Mouse (Mus musculus): ENCODE data around the gene Tbc1d16. TPM values are rescaled to one million over a fixed set of nuclear protein-coding genes. Genes with fewer than 3 reads are reported as not detected.

The Tbc1d16 gene
- polyA plus RNA-seq, 1 experiment from 2014 or later = 37.9 TPM

DNA sequence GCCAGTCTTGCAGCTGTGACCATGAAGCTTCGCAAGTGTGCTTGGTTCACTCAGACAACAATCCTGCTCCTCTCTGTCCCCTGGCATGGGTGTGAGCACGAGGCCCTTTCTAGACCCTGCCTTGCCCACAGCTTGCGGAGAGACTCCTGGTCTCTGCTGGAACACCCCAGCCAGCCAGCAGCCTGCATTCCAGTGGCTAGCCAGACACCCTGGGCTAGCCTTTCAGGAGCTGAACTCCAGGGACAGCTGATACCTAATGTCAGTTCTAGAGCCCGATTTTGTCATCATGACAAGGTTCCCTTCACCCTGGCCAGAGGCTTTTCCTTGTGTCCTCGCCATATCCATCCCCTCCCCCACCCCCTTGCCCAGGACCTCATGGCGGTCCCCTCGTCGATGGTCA lies 81.1 kb downstream of the Tbc1d16 start:
- Histone ChIP-seq H3K9me3 (ENCODE audit: control insufficient read depth, low read length) (no peaks in the 10 kb centered on the region), H3K27ac (ENCODE audit: low read depth, low read length) (no peak overlapping the region), H3K36me3 (ENCODE audit: control insufficient read depth, insufficient read depth, low read length) (peaks cover 9% of the 10 kb centered on the region), H3K4me3 (ENCODE audit: low read depth, low read length) (no peak overlapping the region), H3K4me1 (ENCODE audit: control insufficient read depth, insufficient read depth, low read length) (peaks cover 10% of the 10 kb centered on the region; the same call in 1 of the 2 replicates), H3K4me2 (ENCODE audit: low read depth, low read length) (no peak overlapping the region), H3K27me3 (ENCODE audit: control insufficient read depth, insufficient read depth, low read length) (no peaks in the 10 kb centered on the region), H3K9ac (replicated peaks; ENCODE audit: low read depth, low read length) (no peak overlapping the region)
- 88% methylated on average over 8 of the region's 8 CpGs for WGBS
- no peak for ATAC-seq (ENCODE audit: low read depth)

DNA sequence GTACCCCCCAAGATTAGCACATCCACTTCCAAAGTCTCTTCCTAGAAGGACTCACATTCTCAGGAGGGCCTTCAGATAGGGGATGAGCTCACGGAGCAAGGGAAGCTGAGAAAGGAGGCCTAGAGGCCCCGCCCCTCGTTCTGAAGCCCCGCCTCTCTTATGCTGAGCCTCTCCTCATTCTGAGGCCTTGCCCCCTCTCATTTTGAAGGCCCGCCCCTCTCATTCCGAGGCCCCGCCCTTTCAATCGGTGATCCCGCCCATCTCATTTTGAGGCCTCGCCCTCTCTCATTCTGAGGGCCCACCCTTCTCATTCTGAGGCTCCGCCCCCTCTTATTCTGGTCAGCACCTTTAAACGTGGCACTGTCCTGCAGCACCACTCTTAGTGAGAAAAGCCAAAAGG lies 82.2 kb downstream of the Tbc1d16 start:
- H3K9ac ChIP-seq (replicated peaks; ENCODE audit: low read depth, low read length) = no peak overlapping the region
- H3K36me3 ChIP-seq (ENCODE audit: control insufficient read depth, insufficient read depth, low read length) = peaks cover 9% of the 10 kb centered on the region
- no peak for ATAC-seq (ENCODE audit: low read depth)
- H3K27me3 ChIP-seq (ENCODE audit: control insufficient read depth, insufficient read depth, low read length) = no peaks in the 10 kb centered on the region
- H3K9me3 ChIP-seq (ENCODE audit: control insufficient read depth, low read length) = no peaks in the 10 kb centered on the region
- H3K27ac ChIP-seq (ENCODE audit: low read depth, low read length) = no peak overlapping the region
- H3K4me3 ChIP-seq (ENCODE audit: low read depth, low read length) = no peak overlapping the region
- peaks cover 10% of the 10 kb centered on the region; the same call in 1 of the 2 replicates for H3K4me1 ChIP-seq (ENCODE audit: control insufficient read depth, insufficient read depth, low read length)
- WGBS = 30% methylated on average over 11 of the region's 12 CpGs
- H3K4me2 ChIP-seq (ENCODE audit: low read depth, low read length) = no peak overlapping the region

- H3K36me3 ChIP-seq (ENCODE audit: control insufficient read depth, insufficient read depth, low read length) = peaks cover 9% of the 10 kb centered on the region
- no peaks in the 10 kb centered on the region for H3K9me3 ChIP-seq (ENCODE audit: control insufficient read depth, low read length)
- WGBS = 45% methylated on average over 16 of the region's 16 CpGs
- H3K4me1 ChIP-seq (ENCODE audit: control insufficient read depth, insufficient read depth, low read length) = peaks cover 10% of the 10 kb centered on the region; the same call in 1 of the 2 replicates
- peak; percentile 39; the same call in 1 of the 2 replicates for ATAC-seq (ENCODE audit: low read depth)
- no peaks in the 10 kb centered on the region for H3K27me3 ChIP-seq (ENCODE audit: control insufficient read depth, insufficient read depth, low read length)
- H3K9ac ChIP-seq (replicated peaks; ENCODE audit: low read depth, low read length) = peak overlapping the region; percentile 29; the same call in 1 of the 2 replicates
- H3K4me2 ChIP-seq (ENCODE audit: low read depth, low read length) = no peak overlapping the region
- peak overlapping the region; percentile 69 for H3K27ac ChIP-seq (ENCODE audit: low read depth, low read length)
- no peak overlapping the region for H3K4me3 ChIP-seq (ENCODE audit: low read depth, low read length)
Observed at GRCm38 (mm10) chr11:119144801-119145475, 83.4 kb downstream of the Tbc1d16 start.

DNA sequence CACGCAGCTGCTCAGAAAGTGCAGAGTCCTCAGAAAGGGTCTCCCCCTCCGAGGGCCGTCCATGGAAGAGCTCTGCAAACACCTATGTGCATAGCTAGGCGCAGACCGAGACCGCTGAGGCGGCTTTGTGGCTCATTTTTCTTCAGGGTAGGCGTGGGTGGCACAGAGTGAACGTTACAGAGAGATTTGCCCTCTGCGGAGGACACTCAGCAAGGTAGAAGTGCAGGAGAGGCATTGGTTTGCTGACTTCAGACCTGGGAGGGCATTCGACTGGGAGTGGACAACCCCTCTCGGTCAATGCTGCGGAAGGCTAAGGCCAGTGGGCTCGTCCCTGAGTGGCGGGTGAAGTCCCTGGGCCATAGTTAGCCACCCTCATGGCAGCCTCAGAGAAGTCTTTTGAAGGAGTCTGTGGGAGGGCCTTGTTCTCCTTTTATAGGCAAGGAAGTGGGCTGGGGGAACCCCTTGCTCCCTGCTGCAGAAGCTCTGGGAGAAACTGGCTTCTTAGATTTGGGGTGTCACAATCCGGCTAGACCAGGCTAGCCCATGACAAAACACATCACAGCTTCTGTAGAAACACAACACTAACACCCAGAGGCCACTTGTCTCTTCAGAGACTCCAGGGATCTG lies 84.8 kb downstream of the Tbc1d16 start:
- H3K9me3 ChIP-seq (ENCODE audit: control insufficient read depth, low read length) = no peaks in the 10 kb centered on the region
- H3K36me3 ChIP-seq (ENCODE audit: control insufficient read depth, insufficient read depth, low read length) = peaks cover 7% of the 10 kb centered on the region; the same call in 1 of the 2 replicates
- no peak overlapping the region for H3K4me2 ChIP-seq (ENCODE audit: low read depth, low read length)
- 83% methylated on average over 16 of the region's 16 CpGs for WGBS
- no peak for ATAC-seq (ENCODE audit: low read depth)
- H3K4me1 ChIP-seq (ENCODE audit: control insufficient read depth, insufficient read depth, low read length) = peaks cover 14% of the 10 kb centered on the region; the same call in 1 of the 2 replicates
- H3K27ac ChIP-seq (ENCODE audit: low read depth, low read length) = no peak overlapping the region
- no peaks in the 10 kb centered on the region for H3K27me3 ChIP-seq (ENCODE audit: control insufficient read depth, insufficient read depth, low read length)
- H3K9ac ChIP-seq (replicated peaks; ENCODE audit: low read depth, low read length) = no peak overlapping the region
- no peak overlapping the region for H3K4me3 ChIP-seq (ENCODE audit: low read depth, low read length)

DNA sequence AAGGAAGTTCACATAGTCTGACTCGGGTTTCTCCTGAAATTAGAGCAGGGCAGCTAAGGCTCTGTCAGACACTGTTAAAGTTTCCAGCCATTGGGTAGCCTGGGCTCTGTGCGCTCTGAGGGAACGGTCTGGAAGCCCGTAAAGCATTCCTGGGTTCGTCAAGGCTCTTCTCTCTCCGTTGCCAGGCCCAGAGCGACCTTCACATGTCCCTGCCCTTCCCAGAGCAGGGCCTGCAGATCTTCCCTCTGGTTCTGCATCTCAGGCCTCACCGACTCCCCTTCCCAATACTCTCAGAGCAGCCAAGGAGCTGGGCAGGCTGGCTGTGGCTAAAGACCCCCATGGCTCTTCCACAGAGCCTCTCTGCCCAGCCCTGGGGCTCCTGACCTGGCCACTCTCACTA lies 85.7 kb downstream of the Tbc1d16 start:
- peaks cover 14% of the 10 kb centered on the region; the same call in 1 of the 2 replicates for H3K4me1 ChIP-seq (ENCODE audit: control insufficient read depth, insufficient read depth, low read length)
- 88% methylated on average over 8 of the region's 8 CpGs for WGBS
- no peak overlapping the region for H3K9ac ChIP-seq (replicated peaks; ENCODE audit: low read depth, low read length)
- peaks cover 5% of the 10 kb centered on the region; the same call in 1 of the 2 replicates for H3K36me3 ChIP-seq (ENCODE audit: control insufficient read depth, insufficient read depth, low read length)
- H3K27ac ChIP-seq (ENCODE audit: low read depth, low read length) = no peak overlapping the region
- H3K4me3 ChIP-seq (ENCODE audit: low read depth, low read length) = no peak overlapping the region
- no peaks in the 10 kb centered on the region for H3K27me3 ChIP-seq (ENCODE audit: control insufficient read depth, insufficient read depth, low read length)
- no peak overlapping the region for H3K4me2 ChIP-seq (ENCODE audit: low read depth, low read length)
- no peaks in the 10 kb centered on the region for H3K9me3 ChIP-seq (ENCODE audit: control insufficient read depth, low read length)
- ATAC-seq (ENCODE audit: low read depth) = no peak

- no peak for ATAC-seq (ENCODE audit: low read depth)
- no peaks in the 10 kb centered on the region for H3K9me3 ChIP-seq (ENCODE audit: control insufficient read depth, low read length)
- 83% methylated on average over 6 of the region's 6 CpGs for WGBS
- no peak overlapping the region for H3K9ac ChIP-seq (replicated peaks; ENCODE audit: low read depth, low read length)
- H3K27ac ChIP-seq (ENCODE audit: low read depth, low read length) = no peak overlapping the region
- peaks cover 8% of the 10 kb centered on the region; the same call in 1 of the 2 replicates for H3K4me1 ChIP-seq (ENCODE audit: control insufficient read depth, insufficient read depth, low read length)
- H3K4me3 ChIP-seq (ENCODE audit: low read depth, low read length) = no peak overlapping the region
- H3K27me3 ChIP-seq (ENCODE audit: control insufficient read depth, insufficient read depth, low read length) = no peaks in the 10 kb centered on the region
- H3K4me2 ChIP-seq (ENCODE audit: low read depth, low read length) = no peak overlapping the region
- no peaks in the 10 kb centered on the region for H3K36me3 ChIP-seq (ENCODE audit: control insufficient read depth, insufficient read depth, low read length)
Observed at GRCm38 (mm10) chr11:119139026-119139425, 89.3 kb downstream of the Tbc1d16 start.

GRCm38 (mm10) chr11:119138205-119138604 lies 90.1 kb downstream of the Tbc1d16 start:
- no peaks in the 10 kb centered on the region for H3K27me3 ChIP-seq (ENCODE audit: control insufficient read depth, insufficient read depth, low read length)
- H3K9ac ChIP-seq (replicated peaks; ENCODE audit: low read depth, low read length) = no peak overlapping the region
- ATAC-seq (ENCODE audit: low read depth) = no peak
- H3K4me1 ChIP-seq (ENCODE audit: control insufficient read depth, insufficient read depth, low read length) = peaks cover 8% of the 10 kb centered on the region; the same call in 1 of the 2 replicates
- 75% methylated on average over 9 of the region's 9 CpGs for WGBS
- no peak overlapping the region for H3K27ac ChIP-seq (ENCODE audit: low read depth, low read length)
- H3K4me3 ChIP-seq (ENCODE audit: low read depth, low read length) = no peak overlapping the region
- no peaks in the 10 kb centered on the region for H3K9me3 ChIP-seq (ENCODE audit: control insufficient read depth, low read length)
- no peak overlapping the region for H3K4me2 ChIP-seq (ENCODE audit: low read depth, low read length)
- H3K36me3 ChIP-seq (ENCODE audit: control insufficient read depth, insufficient read depth, low read length) = no peaks in the 10 kb centered on the region

- H3K36me3 ChIP-seq (ENCODE audit: control insufficient read depth, insufficient read depth, low read length) = no peaks in the 10 kb centered on the region
- no peak overlapping the region for H3K27ac ChIP-seq (ENCODE audit: low read depth, low read length)
- H3K4me3 ChIP-seq (ENCODE audit: low read depth, low read length) = no peak overlapping the region
- no peaks in the 10 kb centered on the region for H3K9me3 ChIP-seq (ENCODE audit: control insufficient read depth, low read length)
- WGBS = 16% methylated on average over 17 of the region's 17 CpGs
- H3K4me1 ChIP-seq (ENCODE audit: control insufficient read depth, insufficient read depth, low read length) = peaks cover 19% of the 10 kb centered on the region; the same call in 1 of the 2 replicates
- no peak for ATAC-seq (ENCODE audit: low read depth)
- H3K4me2 ChIP-seq (ENCODE audit: low read depth, low read length) = no peak overlapping the region
- no peaks in the 10 kb centered on the region for H3K27me3 ChIP-seq (ENCODE audit: control insufficient read depth, insufficient read depth, low read length)
- H3K9ac ChIP-seq (replicated peaks; ENCODE audit: low read depth, low read length) = no peak overlapping the region
Observed at GRCm38 (mm10) chr11:119134586-119134985, 93.7 kb downstream of the Tbc1d16 start.
